In the genomic region with DNA sequence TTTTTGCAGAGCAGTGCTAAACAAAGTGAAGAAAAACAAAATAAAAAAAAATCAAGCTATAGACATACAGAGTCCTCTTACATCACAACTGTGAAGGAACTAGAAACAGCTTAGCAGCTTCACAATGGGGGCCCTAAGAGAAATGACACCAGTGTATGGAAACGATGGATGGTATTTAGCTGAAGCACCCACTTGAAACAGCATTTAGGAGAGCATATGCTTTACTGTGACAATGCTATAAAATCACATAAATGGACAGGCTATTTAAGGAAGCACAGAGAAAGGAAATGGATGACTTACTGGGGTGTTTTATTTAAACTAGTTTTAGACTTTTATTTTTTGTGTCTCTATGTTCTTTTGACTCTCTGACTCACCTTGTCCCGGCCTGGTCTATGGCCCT, we compare ENCODE assay signal across 22 mouse cellular contexts.
"Had no signal": no experiment of that assay in that cellular context is flagged by ENCODE, and none has a peak within 500 bp of the region (broad histone marks: within the 10 kb centered on the region; RNA-seq: fewer than 3 reads in every experiment).

No protein-coding gene starts in this region.

- ATAC-seq: liver, postnatal 0 days; lung, postnatal 0 days; midbrain, embryonic 16.5 days had no signal

- H3K4me2 ChIP-seq: lung, embryonic 15.5 days; midbrain, embryonic 12.5 days; neural tube, embryonic 13.5 days; neural tube, embryonic 15.5 days had no signal

- DNase-seq: liver, postnatal 0 days; lung, adult 2 months; lung, postnatal 14 days; lung, postnatal 36 days; midbrain, embryonic 14.5 days; retina, postnatal 1 day; right cerebral cortex, adult 18-20 months; right cerebral cortex, postnatal 25 days; right cerebral cortex, postnatal 4 days; spleen, adult 18-20 months; thymus, adult 2 months; thymus, postnatal 25 days; thymus, postnatal 4 days had no signal

- H3K36me3 ChIP-seq: lung, embryonic 15.5 days; midbrain, embryonic 12.5 days; neural tube, embryonic 13.5 days; neural tube, embryonic 15.5 days had no signal

- H3K27me3 ChIP-seq: lung, embryonic 15.5 days; megakaryocyte, embryonic 14.5 days; midbrain, embryonic 12.5 days; neural tube, embryonic 13.5 days; neural tube, embryonic 15.5 days had no signal

- H3K27ac ChIP-seq: lung, embryonic 15.5 days; macrophage; midbrain, embryonic 12.5 days; neural tube, embryonic 13.5 days; neural tube, embryonic 15.5 days had no signal

- H3K4me3 ChIP-seq: lung, embryonic 15.5 days; megakaryocyte, embryonic 14.5 days; midbrain, embryonic 12.5 days; myocyte; neural tube, embryonic 13.5 days; neural tube, embryonic 15.5 days had no signal

- H3K4me1 ChIP-seq: lung, embryonic 15.5 days; midbrain, embryonic 12.5 days; neural tube, embryonic 13.5 days; neural tube, embryonic 15.5 days had no signal

- H3K9ac ChIP-seq: liver, postnatal 0 days; lung, embryonic 15.5 days; midbrain, embryonic 12.5 days; neural tube, embryonic 13.5 days; neural tube, embryonic 15.5 days had no signal

- H3K9me3 ChIP-seq: lung, embryonic 15.5 days; midbrain, embryonic 12.5 days; neural tube, embryonic 13.5 days; neural tube, embryonic 15.5 days had no signal
